Mouse (Mus musculus) midbrain, postnatal 0 days (tissue): ENCODE measurements around the gene Mthfd1l. TPM values are rescaled to one million over a fixed set of nuclear protein-coding genes. Genes with fewer than 3 reads are reported as not detected.

Experiments used
- ATAC-seq: fragments of 200-750 bp; cut with Nextera tagmentation; 2 replicates; pipeline ENCODE4 v1.8.0; 2017; ENCODE audit warnings: moderate number of reproducible peaks, mild to moderate bottlenecking, moderate TSS enrichment, moderate library complexity; ENCODE audit not compliant: low FRiP score
- DNase-seq: peaks from one replicate; pipeline ENCODE4 v3.0.0-alpha.2; 2015; ENCODE audit warnings: low spot score
- H3K27ac ChIP-seq: fragments of 300-500 bp; sonication (generic); 2 replicates; pipeline ENCODE4 v1.5.1; 2014; ENCODE audit warnings: low read depth, mild to moderate bottlenecking, low read length, mixed read lengths
- H3K27me3 ChIP-seq: fragments of 300-500 bp; sonication (generic); 2 replicates; pipeline ENCODE4 v1.6.1; 2014; ENCODE audit warnings: low read length, control low read depth, mixed read lengths; ENCODE audit not compliant: insufficient read depth
- H3K36me3 ChIP-seq: fragments of 300-500 bp; sonication (generic); 2 replicates; pipeline ENCODE4 v1.6.1; 2014; ENCODE audit warnings: low read length, control low read depth, mixed read lengths; ENCODE audit not compliant: insufficient read depth
- H3K4me1 ChIP-seq: fragments of 300-500 bp; sonication (generic); 2 replicates; pipeline ENCODE4 v1.6.1; 2014; ENCODE audit warnings: mild to moderate bottlenecking, control low read depth, antibody characterized with exemption, low read length, mixed read lengths; ENCODE audit not compliant: insufficient read depth
- H3K4me2 ChIP-seq: fragments of 300-500 bp; sonication (generic); 2 replicates; pipeline ENCODE4 v1.6.1; 2014; ENCODE audit warnings: low read depth, mild to moderate bottlenecking, low read length, mixed read lengths; ENCODE audit not compliant: poor library complexity, severe bottlenecking
- H3K4me3 ChIP-seq: fragments of 300-500 bp; sonication (generic); 2 replicates; pipeline ENCODE4 v1.5.1; 2014; ENCODE audit warnings: low read depth, mild to moderate bottlenecking, low read length, moderate library complexity
- H3K9ac ChIP-seq: fragments of 300-500 bp; sonication (generic); replicated peaks from 2 replicates; pipeline ENCODE4 v1.6.1; 2014; ENCODE audit warnings: mild to moderate bottlenecking, low read length, moderate library complexity, mixed read lengths; ENCODE audit not compliant: poor library complexity, severe bottlenecking
- H3K9me3 ChIP-seq: fragments of 300-500 bp; sonication (generic); 2 replicates; pipeline ENCODE4 v1.6.1; 2016; ENCODE audit warnings: low read length, control low read depth
- CTCF ChIP-seq: IDR thresholded peaks from 2 replicates; pipeline ENCODE4 v1.5.1; 2016; ENCODE audit warnings: antibody characterized with exemption, mild to moderate bottlenecking
- WGBS: fragments of 180-500 bp; shearing (Covaris S2); extraction: QIAGEN DNeasy Blood & Tissue Kit; methylation state at CpG from one replicate; pipeline ENCODE4 v1.1.7; 2014; 5-methylcytosine and 5-hydroxymethylcytosine counted together
- polyA plus RNA-seq: library from polyadenylated mRNA; unstranded; fragments of >200 nt; fragmentation: Nextera tagmentation; extraction: Ambion mirVana; gene quantifications from 2 replicates; pipeline ENCODE4 v1.2.1, GENCODE M21; 2015
- total RNA-seq: library from RNA; depleted of rRNA; stranded (reverse); fragments of >200 nt; gene quantifications from 2 replicates; pipeline ENCODE4 v1.2.3, GENCODE M21; 2014

Mthfd1l gene
- total and polyA plus RNA-seq, 2 experiments from 2014 or later, result 7.9 to 9.2 TPM

- WGBS, result 88% methylated on average over 5 of the region's 5 CpGs
- H3K36me3 ChIP-seq, result peaks cover 7% of the 10 kb centered on the region
- H3K4me1 ChIP-seq, result no peaks in the 10 kb centered on the region
- ATAC-seq, result peak; percentile 64
- no peak for TF ChIP-seq CTCF
- no peaks in the 10 kb centered on the region for H3K9me3 ChIP-seq
- H3K4me2 ChIP-seq, result no peak overlapping the region
- no peak overlapping the region for H3K27ac ChIP-seq
- H3K4me3 ChIP-seq, result no peak overlapping the region
- peak; percentile 83 for DNase-seq
- no peak overlapping the region for H3K9ac ChIP-seq
- H3K27me3 ChIP-seq, result no peaks in the 10 kb centered on the region
These were observed 6.0 kb downstream of the Mthfd1l start for GRCm38 (mm10) chr10:3978792-3979488.

GRCm38 (mm10) chr10:3980231-3980630 is 7.3 kb downstream of the Mthfd1l start:
- DNase-seq (no peak), ATAC-seq (no peak)
- H3K27me3 ChIP-seq, result no peaks in the 10 kb centered on the region
- no peak overlapping the region for H3K27ac ChIP-seq
- no peak overlapping the region for H3K9ac ChIP-seq
- H3K4me2 ChIP-seq, result no peak overlapping the region
- no peak overlapping the region for H3K4me3 ChIP-seq
- peaks cover 10% of the 10 kb centered on the region for H3K36me3 ChIP-seq
- 80% methylated on average over 4 of the region's 4 CpGs for WGBS
- no peaks in the 10 kb centered on the region for H3K4me1 ChIP-seq
- TF ChIP-seq CTCF, result no peak
- no peaks in the 10 kb centered on the region for H3K9me3 ChIP-seq

- WGBS, result 94% methylated on average over 6 of the region's 6 CpGs
- Histone ChIP-seq H3K9me3 (no peaks in the 10 kb centered on the region), H3K4me2 (no peak overlapping the region), H3K27ac (no peak overlapping the region), H3K27me3 (no peaks in the 10 kb centered on the region), H3K4me3 (no peak overlapping the region), H3K9ac (no peak overlapping the region), H3K4me1 (no peaks in the 10 kb centered on the region), H3K36me3 (peaks cover 6% of the 10 kb centered on the region)
- ATAC-seq (no peak), DNase-seq (no peak)
- no peak for TF ChIP-seq CTCF
These were observed 17.5 kb downstream of the Mthfd1l start for GRCm38 (mm10) chr10:3990295-3990883.

- H3K27ac ChIP-seq, result no peak overlapping the region
- no peak overlapping the region for H3K4me3 ChIP-seq
- peaks cover 6% of the 10 kb centered on the region for H3K36me3 ChIP-seq
- H3K9me3 ChIP-seq, result no peaks in the 10 kb centered on the region
- H3K9ac ChIP-seq, result no peak overlapping the region
- H3K4me1 ChIP-seq, result no peaks in the 10 kb centered on the region
- WGBS, result 96% methylated on average over 8 of the region's 8 CpGs
- ATAC-seq (no peak), DNase-seq (no peak)
- no peak for TF ChIP-seq CTCF
- H3K27me3 ChIP-seq, result no peaks in the 10 kb centered on the region
- no peak overlapping the region for H3K4me2 ChIP-seq
These were observed 20.6 kb downstream of the Mthfd1l start for GRCm38 (mm10) chr10:3993365-3994102.

GRCm38 (mm10) chr10:3995277-3995676 is 22.4 kb downstream of the Mthfd1l start:
- no peaks in the 10 kb centered on the region for H3K9me3 ChIP-seq
- H3K27me3 ChIP-seq, result no peaks in the 10 kb centered on the region
- 86% methylated on average over 4 of the region's 4 CpGs for WGBS
- ATAC-seq (no peak), DNase-seq (no peak)
- no peak overlapping the region for H3K4me2 ChIP-seq
- H3K4me1 ChIP-seq, result no peaks in the 10 kb centered on the region
- peak; percentile 24; the same call in 1 of the 2 replicates for TF ChIP-seq CTCF
- no peak overlapping the region for H3K27ac ChIP-seq
- no peak overlapping the region for H3K4me3 ChIP-seq
- H3K36me3 ChIP-seq, result peaks cover 6% of the 10 kb centered on the region
- H3K9ac ChIP-seq, result no peak overlapping the region
